Mouse (Mus musculus) 3134 (cell line): ENCODE data around the gene Car2.

ENCODE experiments used
- DNase-seq: peaks from one replicate; pipeline ENCODE4 v3.0.0-alpha.2; 2011; ENCODE audit warnings: low spot score; ENCODE audit not compliant: insufficient read length; ENCODE audit errors: extremely low read depth

Car2 gene

GRCm38 (mm10) chr3:14878749-14879223 lies 7.3 kb upstream of the Car2 start:
- DNase-seq, result no peak

- no peak for DNase-seq
These were observed 6.8 kb upstream of the Car2 start for GRCm38 (mm10) chr3:14879293-14879692.

- no peak for DNase-seq
These were observed 5.8 kb upstream of the Car2 start for GRCm38 (mm10) chr3:14880277-14880676.

- DNase-seq, result no peak
These were observed 4.1 kb upstream of the Car2 start for GRCm38 (mm10) chr3:14882005-14882404.

- no peak for DNase-seq
These were observed 3.3 kb upstream of the Car2 start for GRCm38 (mm10) chr3:14882756-14883155.

GRCm38 (mm10) chr3:14884826-14885225 lies 1.2 kb upstream of the Car2 start:
- no peak for DNase-seq

GRCm38 (mm10) chr3:14887134-14887666 lies 1.1 kb downstream of the Car2 start:
- DNase-seq, result no peak

- no peak for DNase-seq
These were observed 1.7 kb downstream of the Car2 start for GRCm38 (mm10) chr3:14887686-14888295.

- DNase-seq, result no peak
These were observed 2.5 kb downstream of the Car2 start for GRCm38 (mm10) chr3:14888549-14888948.

GRCm38 (mm10) chr3:14889085-14889484 lies 3.0 kb downstream of the Car2 start:
- no peak for DNase-seq

GRCm38 (mm10) chr3:14889716-14890409 lies 3.8 kb downstream of the Car2 start:
- DNase-seq, result no peak

- DNase-seq, result no peak
These were observed 6.9 kb downstream of the Car2 start for GRCm38 (mm10) chr3:14892991-14893390.

GRCm38 (mm10) chr3:14893700-14894099 lies 7.6 kb downstream of the Car2 start:
- no peak for DNase-seq

- no peak for DNase-seq
These were observed 9.3 kb downstream of the Car2 start for GRCm38 (mm10) chr3:14895333-14895732.

- no peak for DNase-seq
These were observed 11.7 kb downstream of the Car2 start for GRCm38 (mm10) chr3:14897770-14898169.

GRCm38 (mm10) chr3:14903380-14903779 lies 17.3 kb downstream of the Car2 start:
- no peak for DNase-seq

GRCm38 (mm10) chr3:14904165-14904564 lies 18.1 kb downstream of the Car2 start:
- no peak for DNase-seq

GRCm38 (mm10) chr3:14907271-14907670 lies 21.2 kb downstream of the Car2 start:
- no peak for DNase-seq

- DNase-seq, result no peak
These were observed 26.0 kb downstream of the Car2 start for GRCm38 (mm10) chr3:14911992-14912582.

GRCm38 (mm10) chr3:14913774-14914173 lies 27.7 kb downstream of the Car2 start:
- DNase-seq, result no peak

- DNase-seq, result no peak
These were observed 29.3 kb downstream of the Car2 start for GRCm38 (mm10) chr3:14915355-14915754.

GRCm38 (mm10) chr3:14917261-14917660 lies 31.2 kb downstream of the Car2 start:
- no peak for DNase-seq
